Mouse (Mus musculus) limb, embryonic 14.5 days (tissue): ENCODE data around the gene Hrc. TPM values are rescaled to one million over a fixed set of nuclear protein-coding genes. Genes with fewer than 3 reads are reported as not detected.
A peak's percentile ranks its signal among the peaks of the same experiment; 100 is the strongest.

Source experiments
- ATAC-seq: fragments of 200-750 bp; cut with Nextera tagmentation; 2 replicates; pipeline ENCODE4 v1.8.0; 2017; ENCODE audit warnings: low read depth, moderate number of reproducible peaks, moderate TSS enrichment; ENCODE audit not compliant: low FRiP score
- DNase-seq: peaks from one replicate; pipeline ENCODE4 v3.0.0-alpha.2; 2015; ENCODE audit warnings: low spot score
- H3K27ac ChIP-seq: fragments of 300-500 bp; sonication (generic); replicated peaks from 2 replicates; pipeline ENCODE4 v1.5.1; 2014; ENCODE audit warnings: low read depth, mild to moderate bottlenecking, low read length, moderate library complexity, mixed read lengths
- H3K27me3 ChIP-seq: fragments of 300-500 bp; sonication (generic); 2 replicates; pipeline ENCODE4 v1.6.1; 2014; ENCODE audit warnings: low read length, mixed read lengths; ENCODE audit not compliant: control insufficient read depth, insufficient read depth
- H3K36me3 ChIP-seq: fragments of 300-500 bp; sonication (generic); 2 replicates; pipeline ENCODE4 v1.6.1; 2014; ENCODE audit warnings: mild to moderate bottlenecking, low read length, moderate library complexity, mixed read lengths; ENCODE audit not compliant: control insufficient read depth, insufficient read depth
- H3K4me1 ChIP-seq: fragments of 300-500 bp; sonication (generic); 2 replicates; pipeline ENCODE4 v1.6.1; 2014; ENCODE audit warnings: antibody characterized with exemption, low read length, mixed read lengths; ENCODE audit not compliant: control insufficient read depth, insufficient read depth
- H3K4me2 ChIP-seq: fragments of 300-500 bp; sonication (generic); replicated peaks from 2 replicates; pipeline ENCODE4 v1.6.1; 2014; ENCODE audit warnings: low read depth, mild to moderate bottlenecking, low read length, moderate library complexity; ENCODE audit not compliant: severe bottlenecking
- H3K4me3 ChIP-seq: fragments of 300-500 bp; sonication (generic); replicated peaks from 2 replicates; pipeline ENCODE4 v1.5.1; 2014; ENCODE audit warnings: low read length
- H3K9ac ChIP-seq: fragments of 300-500 bp; sonication (generic); 2 replicates; pipeline ENCODE4 v1.6.1; 2014; ENCODE audit warnings: mild to moderate bottlenecking, low read depth, low read length, moderate library complexity; ENCODE audit not compliant: severe bottlenecking
- H3K9me3 ChIP-seq: fragments of 300-500 bp; sonication (generic); 2 replicates; pipeline ENCODE4 v1.6.1; 2016; ENCODE audit warnings: low read length; ENCODE audit not compliant: control insufficient read depth
- POLR2A ChIP-seq: fragments of 200-500 bp; IDR thresholded peaks from 2 replicates; pipeline ENCODE4 v1.8.0; 2012; ENCODE audit warnings: inconsistent platforms, mild to moderate bottlenecking, moderate library complexity, borderline replicate concordance; ENCODE audit not compliant: insufficient read depth, insufficient read length; ENCODE audit errors: extremely low read depth
- WGBS: fragments of 180-500 bp; shearing (Covaris S2); extraction: QIAGEN DNeasy Blood & Tissue Kit; methylation state at CpG from one replicate; pipeline ENCODE4 v1.1.7; 2014; 5-methylcytosine and 5-hydroxymethylcytosine counted together
- polyA plus RNA-seq, 2 experiments: library from polyadenylated mRNA; depleted of rRNA in 1 of 2; stranded (reverse) in 1 of 2; unstranded in 1 of 2; fragments of >200 nt; fragmentation: Nextera tagmentation in 1 of 2; extraction: Ambion mirVana in 1 of 2; gene quantifications; 2 replicates each; pipeline versions ENCODE4 v1.2.1 to v1.2.3; 2012 to 2014

The Hrc gene
- polyA plus RNA-seq, 2 experiments = 5.9 to 17.9 TPM

- ATAC-seq = no peak
- DNase-seq = no peak
- peaks cover 63% of the 10 kb centered on the region for H3K27me3 ChIP-seq
- H3K27ac ChIP-seq = no peak overlapping the region
- WGBS = 69% methylated on average over 2 of the region's 2 CpGs
- no peaks in the 10 kb centered on the region for H3K9me3 ChIP-seq
- no peak overlapping the region for H3K4me3 ChIP-seq
- H3K9ac ChIP-seq = no peak overlapping the region
- peaks cover 11% of the 10 kb centered on the region for H3K4me1 ChIP-seq
- TF ChIP-seq POLR2A = no peak
- no peaks in the 10 kb centered on the region for H3K36me3 ChIP-seq
- no peak overlapping the region for H3K4me2 ChIP-seq
These were observed 28.9 kb downstream of the Hrc start for GRCm38 (mm10) chr7:45363983-45364382.

GRCm38 (mm10) chr7:45365742-45366651 lies 30.9 kb downstream of the Hrc start:
- TF ChIP-seq POLR2A = no peak
- H3K27me3 ChIP-seq = peaks cover 63% of the 10 kb centered on the region
- no peak for ATAC-seq

GRCm38 (mm10) chr7:45366652-45367019 lies 31.5 kb downstream of the Hrc start, which contains the start of gene Ppfia3:
Gene Ppfia3, minus strand, starts transcription at chr7:45367019.
- H3K4me3 ChIP-seq = peak within 1 kb of the TSS; percentile 66
- no peaks in the 10 kb centered on the region for H3K9me3 ChIP-seq
- WGBS = 4% methylated on average over 8 of the region's 26 CpGs
- peak within 1 kb of the TSS; percentile 97 for H3K4me2 ChIP-seq
- H3K9ac ChIP-seq = peak within 1 kb of the TSS; percentile 69
- H3K4me1 ChIP-seq = peaks cover 14% of the 10 kb centered on the region
- peaks cover 58% of the 10 kb centered on the region for H3K27me3 ChIP-seq
- no peak within 1 kb of the TSS for H3K27ac ChIP-seq
- DNase-seq = peak; percentile 25
- no peak for TF ChIP-seq POLR2A
- ATAC-seq = peak; percentile 32; the same call in 1 of the 2 replicates
- no peaks in the 10 kb centered on the region for H3K36me3 ChIP-seq

More at GRCm38 (mm10) chr7:45365742-45366651, 30.9 kb downstream of the Hrc start:
- Histone ChIP-seq H3K4me3 (peak overlapping the region; percentile 66), H3K9ac (peak overlapping the region; percentile 69), H3K9me3 (no peaks in the 10 kb centered on the region), H3K36me3 (no peaks in the 10 kb centered on the region), H3K27ac (no peak overlapping the region), H3K4me1 (peaks cover 16% of the 10 kb centered on the region), H3K4me2 (peak overlapping the region; percentile 97)
- DNase-seq = peak; percentile 44
- WGBS = 4% methylated on average over 31 of the region's 35 CpGs

- H3K4me1 ChIP-seq = peaks cover 11% of the 10 kb centered on the region
- DNase-seq (peak; percentile 96), ATAC-seq (peak; percentile 92)
- no peak overlapping the region for H3K27ac ChIP-seq
- peak overlapping the region; percentile 97 for H3K4me2 ChIP-seq
- peak overlapping the region; percentile 66 for H3K4me3 ChIP-seq
- 3% methylated on average over 64 of the region's 70 CpGs for WGBS
- H3K9me3 ChIP-seq = no peaks in the 10 kb centered on the region
- TF ChIP-seq POLR2A = no peak
- H3K27me3 ChIP-seq = peaks cover 52% of the 10 kb centered on the region
- peaks cover 2% of the 10 kb centered on the region for H3K36me3 ChIP-seq
- H3K9ac ChIP-seq = peak overlapping the region; percentile 69
These were observed 32.2 kb downstream of the Hrc start for GRCm38 (mm10) chr7:45367020-45367880.

GRCm38 (mm10) chr7:45368178-45368577 lies 33.1 kb downstream of the Hrc start:
- Histone ChIP-seq H3K9ac (peak overlapping the region; percentile 45; the same call in 1 of the 2 replicates), H3K4me3 (peak overlapping the region; percentile 66; the same call in 1 of the 2 replicates), H3K27me3 (peaks cover 42% of the 10 kb centered on the region), H3K9me3 (no peaks in the 10 kb centered on the region), H3K27ac (no peak overlapping the region), H3K4me1 (peaks cover 11% of the 10 kb centered on the region), H3K36me3 (peaks cover 11% of the 10 kb centered on the region), H3K4me2 (no peak overlapping the region; the same call in 1 of the 2 replicates)
- TF ChIP-seq POLR2A = no peak
- WGBS = 76% methylated on average over 15 of the region's 15 CpGs
- ATAC-seq = no peak
- DNase-seq = no peak
